Mouse (Mus musculus): ENCODE results near the gene Bend4. TPM values are rescaled to one million over a fixed set of nuclear protein-coding genes. Genes with fewer than 3 reads are reported as not detected.

Bend4 gene
- polyA plus RNA-seq, 1 experiment from 2014 or later, result 3.7 TPM

GRCm38 (mm10) chr5:67440563-67440962, 12.5 kb upstream of the Bend4 start:
- H3K79me2 ChIP-seq (ENCODE audit: inconsistent target), result no peaks in the 10 kb centered on the region
- 81% methylated on average over 8 of the region's 8 CpGs for WGBS (ENCODE audit: missing documents)
- H3K4me3 ChIP-seq (ENCODE audit: inconsistent target), result no peak overlapping the region
- no peak overlapping the region for H3K27ac ChIP-seq
- H3K36me3 ChIP-seq (ENCODE audit: inconsistent target), result no peaks in the 10 kb centered on the region

GRCm38 (mm10) chr5:67437403-67437802, 9.3 kb upstream of the Bend4 start:
- Histone ChIP-seq H3K27ac (no peak overlapping the region), H3K79me2 (ENCODE audit: inconsistent target) (no peaks in the 10 kb centered on the region), H3K4me3 (ENCODE audit: inconsistent target) (no peak overlapping the region), H3K36me3 (ENCODE audit: inconsistent target) (no peaks in the 10 kb centered on the region)
- WGBS (ENCODE audit: missing documents), result 36% methylated on average over 2 of the region's 2 CpGs

GRCm38 (mm10) chr5:67426478-67427442, 1.4 kb downstream of the Bend4 start:
- H3K36me3 ChIP-seq (ENCODE audit: inconsistent target), result no peaks in the 10 kb centered on the region
- WGBS (ENCODE audit: missing documents), result 6% methylated on average over 98 of the region's 121 CpGs
- peak overlapping the region; percentile 33 for H3K4me3 ChIP-seq (ENCODE audit: inconsistent target)
- H3K27ac ChIP-seq, result no peak overlapping the region
- peaks cover 44% of the 10 kb centered on the region for H3K79me2 ChIP-seq (ENCODE audit: inconsistent target)

GRCm38 (mm10) chr5:67426011-67426410, 2.1 kb downstream of the Bend4 start:
- Histone ChIP-seq H3K79me2 (ENCODE audit: inconsistent target) (peaks cover 49% of the 10 kb centered on the region), H3K4me3 (ENCODE audit: inconsistent target) (peak overlapping the region; percentile 33), H3K27ac (no peak overlapping the region), H3K36me3 (ENCODE audit: inconsistent target) (no peaks in the 10 kb centered on the region)
- WGBS (ENCODE audit: missing documents), result 79% methylated on average over 5 of the region's 5 CpGs

GRCm38 (mm10) chr5:67424636-67425035, 3.5 kb downstream of the Bend4 start:
- Histone ChIP-seq H3K27ac (no peak overlapping the region), H3K79me2 (ENCODE audit: inconsistent target) (peaks cover 54% of the 10 kb centered on the region), H3K36me3 (ENCODE audit: inconsistent target) (no peaks in the 10 kb centered on the region), H3K4me3 (ENCODE audit: inconsistent target) (no peak overlapping the region)
- WGBS (ENCODE audit: missing documents), result 75% methylated on average over 3 of the region's 3 CpGs

GRCm38 (mm10) chr5:67423963-67424362, 4.1 kb downstream of the Bend4 start:
- Histone ChIP-seq H3K27ac (no peak overlapping the region), H3K79me2 (ENCODE audit: inconsistent target) (peaks cover 54% of the 10 kb centered on the region), H3K4me3 (ENCODE audit: inconsistent target) (no peak overlapping the region), H3K36me3 (ENCODE audit: inconsistent target) (no peaks in the 10 kb centered on the region)
- 100% methylated on average over 2 of the region's 2 CpGs for WGBS (ENCODE audit: missing documents)

GRCm38 (mm10) chr5:67423326-67423725, 4.8 kb downstream of the Bend4 start:
- Histone ChIP-seq H3K36me3 (ENCODE audit: inconsistent target) (no peaks in the 10 kb centered on the region), H3K27ac (no peak overlapping the region), H3K4me3 (ENCODE audit: inconsistent target) (no peak overlapping the region), H3K79me2 (ENCODE audit: inconsistent target) (peaks cover 54% of the 10 kb centered on the region)
- WGBS (ENCODE audit: missing documents), result 84% methylated on average over 9 of the region's 9 CpGs

GRCm38 (mm10) chr5:67419407-67419806, 8.7 kb downstream of the Bend4 start:
- 28% methylated on average over 4 of the region's 4 CpGs for WGBS (ENCODE audit: missing documents)

GRCm38 (mm10) chr5:67411475-67411874, 16.6 kb downstream of the Bend4 start:
- Histone ChIP-seq H3K79me2 (ENCODE audit: inconsistent target) (no peaks in the 10 kb centered on the region), H3K4me3 (ENCODE audit: inconsistent target) (no peak overlapping the region), H3K36me3 (ENCODE audit: inconsistent target) (no peaks in the 10 kb centered on the region; the same call in 1 of the 2 replicates), H3K27ac (no peak overlapping the region)
- WGBS (ENCODE audit: missing documents), result 92% methylated on average over 7 of the region's 7 CpGs

More at GRCm38 (mm10) chr5:67419407-67419806, 8.7 kb downstream of the Bend4 start:
- Histone ChIP-seq H3K36me3 (ENCODE audit: inconsistent target) (no peaks in the 10 kb centered on the region; the same call in 1 of the 2 replicates), H3K4me3 (ENCODE audit: inconsistent target) (no peak overlapping the region), H3K27ac (no peak overlapping the region), H3K79me2 (ENCODE audit: inconsistent target) (peaks cover 33% of the 10 kb centered on the region)

GRCm38 (mm10) chr5:67410426-67410825, 17.7 kb downstream of the Bend4 start:
- H3K4me3 ChIP-seq (ENCODE audit: inconsistent target), result no peak overlapping the region
- H3K27ac ChIP-seq, result no peak overlapping the region
- no peaks in the 10 kb centered on the region; the same call in 1 of the 2 replicates for H3K36me3 ChIP-seq (ENCODE audit: inconsistent target)
- WGBS (ENCODE audit: missing documents), result 98% methylated on average over 4 of the region's 4 CpGs
- no peaks in the 10 kb centered on the region for H3K79me2 ChIP-seq (ENCODE audit: inconsistent target)

GRCm38 (mm10) chr5:67408391-67408790, 19.7 kb downstream of the Bend4 start:
- Histone ChIP-seq H3K79me2 (ENCODE audit: inconsistent target) (no peaks in the 10 kb centered on the region), H3K36me3 (ENCODE audit: inconsistent target) (no peaks in the 10 kb centered on the region), H3K27ac (no peak overlapping the region), H3K4me3 (ENCODE audit: inconsistent target) (no peak overlapping the region)
- 93% methylated on average over 6 of the region's 6 CpGs for WGBS (ENCODE audit: missing documents)

- 68% methylated on average over 9 of the region's 9 CpGs for WGBS (ENCODE audit: missing documents)
- H3K4me3 ChIP-seq (ENCODE audit: inconsistent target), result no peak overlapping the region
- H3K79me2 ChIP-seq (ENCODE audit: inconsistent target), result no peaks in the 10 kb centered on the region
- 0 out of 2 replicates have a peak, but pooled peaks cover 2% of the 10 kb centered on the region for H3K36me3 ChIP-seq (ENCODE audit: inconsistent target)
- no peak overlapping the region for H3K27ac ChIP-seq
Observed at GRCm38 (mm10) chr5:67404919-67405318, 23.2 kb downstream of the Bend4 start.

- 13% methylated on average over 7 of the region's 7 CpGs for WGBS (ENCODE audit: missing documents)
- H3K4me3 ChIP-seq (ENCODE audit: inconsistent target), result no peak overlapping the region
Observed at GRCm38 (mm10) chr5:67404380-67404779, 23.7 kb downstream of the Bend4 start.

GRCm38 (mm10) chr5:67401612-67402011, 26.5 kb downstream of the Bend4 start:
- no peaks in the 10 kb centered on the region for H3K79me2 ChIP-seq (ENCODE audit: inconsistent target)
- peaks cover 23% of the 10 kb centered on the region for H3K36me3 ChIP-seq (ENCODE audit: inconsistent target)
- 45% methylated on average over 9 of the region's 9 CpGs for WGBS (ENCODE audit: missing documents)
- no peak overlapping the region for H3K4me3 ChIP-seq (ENCODE audit: inconsistent target)
- no peak overlapping the region for H3K27ac ChIP-seq

More at GRCm38 (mm10) chr5:67404380-67404779, 23.7 kb downstream of the Bend4 start:
- no peaks in the 10 kb centered on the region for H3K79me2 ChIP-seq (ENCODE audit: inconsistent target)
- no peak overlapping the region for H3K27ac ChIP-seq
- H3K36me3 ChIP-seq (ENCODE audit: inconsistent target), result 0 out of 2 replicates have a peak, but pooled peaks cover 4% of the 10 kb centered on the region
